Mouse (Mus musculus) mouse embryonic stem cell (cell line): ENCODE measurements at regions not wholly inside any gene's neighbourhood (a gene's known extent, or its start where the extent isn't known, plus 50 kb on each side); places are given as distances from the start of the nearest gene placed in this dataset.

ENCODE experiments used
- in situ Hi-C, 2 experiments: fragments of 300-500 bp; cut with MboI; formaldehyde crosslinking; loops; 1 replicate in 1 of 2; 3 replicates in 1 of 2; pipeline ENCODE4 v1.14.3; 2019 to 2020; ENCODE audit warnings: low sequenced_read_pairs in 2 of 2, low pct_unique_long_range_greater_than_20kb in 1 of 2, mixed read lengths in 1 of 2; ENCODE audit not compliant: unreplicated experiment in 1 of 2

DNA sequence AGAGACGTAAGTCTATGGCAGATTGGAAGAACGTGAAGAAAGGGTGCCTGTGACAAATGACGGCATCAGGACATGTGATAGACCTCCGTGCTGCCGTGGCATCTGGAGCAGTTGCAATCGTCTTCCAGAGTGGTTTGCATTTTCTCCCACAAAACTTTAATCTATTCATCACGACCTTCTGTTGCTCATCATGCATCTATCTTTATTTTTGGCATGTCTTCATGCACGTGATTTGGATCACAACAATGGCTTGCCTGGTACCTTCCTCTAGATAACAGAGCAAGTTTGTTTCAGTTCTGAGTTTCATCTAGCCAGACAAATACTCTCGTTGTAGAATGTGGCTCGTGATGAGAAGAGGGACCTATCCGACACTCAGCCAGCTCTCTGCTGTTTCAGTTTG, 164.4 kb upstream of the Spaca1 start:
- in situ Hi-C loops: no loop called here

- in situ Hi-C loops: no loop called here
These were observed 171.9 kb upstream of the Spaca1 start for GRCm38 (mm10) chr4:34221915-34222314.

- in situ Hi-C loops: loop anchor here (25.0 kb wide), 2 partner anchors 514 to 814 kb away; no protein-coding TSS in a partner anchor
These were observed 176.3 kb upstream of the Spaca1 start for GRCm38 (mm10) chr4:34226089-34226840.

- in situ Hi-C loops: loop anchor here (25.0 kb wide), 2 partner anchors 515 to 815 kb away; no protein-coding TSS in a partner anchor
These were observed 176.9 kb upstream of the Spaca1 start for GRCm38 (mm10) chr4:34226886-34227285.

DNA sequence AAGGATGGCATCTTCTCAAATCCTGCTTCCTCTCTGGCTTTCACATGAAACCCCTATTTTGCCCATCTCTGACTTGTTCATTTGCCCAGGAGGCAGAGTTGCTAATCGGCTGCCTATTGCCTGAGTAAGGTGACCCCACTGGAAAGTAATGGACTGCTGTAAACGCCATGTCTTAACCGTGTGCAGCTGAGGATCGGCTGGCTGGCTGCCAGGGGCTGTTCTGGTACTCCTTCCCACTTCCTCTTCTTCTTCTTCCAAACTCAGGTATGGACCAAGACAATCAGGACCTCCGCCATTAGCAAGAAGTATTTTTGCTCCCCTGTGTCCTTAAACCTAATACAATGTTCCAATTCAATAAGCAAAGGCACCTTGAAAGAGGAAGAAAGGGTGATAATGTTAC, 177.6 kb upstream of the Spaca1 start:
- in situ Hi-C loops: loop anchor here (25.0 kb wide), 2 partner anchors 515 to 815 kb away; no protein-coding TSS in a partner anchor

DNA sequence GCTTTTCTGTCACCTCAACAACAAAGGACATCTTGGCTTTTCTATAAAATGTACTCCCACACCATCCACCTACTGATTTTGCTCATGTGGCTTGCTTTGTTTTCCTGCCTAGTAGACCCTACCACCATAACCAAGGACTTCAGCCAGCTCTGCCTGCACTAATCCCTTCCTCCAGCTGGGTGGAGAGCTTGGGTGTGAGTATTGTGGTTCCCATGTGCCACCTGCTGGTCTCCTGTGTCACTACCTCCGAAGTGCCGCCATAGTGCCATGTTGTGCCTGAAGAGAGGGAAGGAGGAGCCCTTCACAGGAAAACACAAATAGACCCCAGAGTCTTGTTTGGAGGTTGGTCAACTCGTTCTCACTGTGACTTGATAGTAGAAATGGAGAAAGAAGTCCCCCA, 181.3 kb upstream of the Spaca1 start:
- in situ Hi-C loops: loop anchor here (25.0 kb wide), 2 partner anchors 519 to 819 kb away; no protein-coding TSS in a partner anchor

DNA sequence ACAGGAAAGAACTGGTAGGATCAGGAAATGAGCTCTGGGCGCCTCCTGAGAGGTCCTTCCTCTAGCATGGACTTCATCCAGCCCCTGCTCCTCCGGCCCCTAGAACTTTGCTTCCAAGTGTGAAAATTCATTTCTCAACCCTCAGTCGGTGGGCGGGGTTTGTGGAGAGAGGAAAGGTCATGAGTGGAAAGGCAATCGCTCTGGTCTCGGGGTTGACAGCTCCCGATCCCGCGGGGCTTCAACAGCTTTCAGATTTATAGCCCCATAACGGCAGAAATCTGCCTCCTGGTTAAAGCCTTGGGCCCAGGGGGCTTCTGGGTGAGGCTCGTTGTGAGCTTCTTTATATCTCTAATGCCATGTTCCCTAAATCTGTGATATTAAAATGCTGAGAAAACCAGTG, 184.2 kb upstream of the Spaca1 start:
- in situ Hi-C loops: loop anchor here (25.0 kb wide), 2 partner anchors 522 to 822 kb away; no protein-coding TSS in a partner anchor

- in situ Hi-C loops: loop anchor here (25.0 kb wide), 2 partner anchors 522 to 822 kb away; no protein-coding TSS in a partner anchor
These were observed 184.7 kb upstream of the Spaca1 start for GRCm38 (mm10) chr4:34234645-34235044.

GRCm38 (mm10) chr4:34237791-34238190, 187.8 kb upstream of the Spaca1 start:
- in situ Hi-C loops: loop anchor here (25.0 kb wide), 2 partner anchors 525 to 825 kb away; no protein-coding TSS in a partner anchor

DNA sequence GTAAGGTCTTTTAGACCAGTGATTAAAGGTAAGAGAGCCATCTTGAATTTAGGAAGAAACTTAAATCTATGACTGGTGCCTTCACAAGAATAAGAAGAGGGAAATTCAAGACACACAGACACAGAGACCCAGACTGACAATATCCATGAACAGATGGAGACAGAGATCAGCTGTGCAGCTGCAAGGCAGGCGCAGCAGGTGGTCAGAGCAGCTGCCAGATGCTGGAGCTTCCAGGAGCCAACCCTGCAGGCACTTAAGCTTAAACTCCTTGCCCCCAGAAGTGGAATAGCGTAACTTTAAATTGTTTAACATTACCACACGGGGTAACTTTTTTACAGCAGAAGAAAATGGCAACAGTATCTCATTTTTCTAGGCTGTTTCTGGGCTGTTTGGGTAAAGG, 189.6 kb upstream of the Spaca1 start:
- in situ Hi-C loops: loop anchor here (25.0 kb wide), 2 partner anchors 527 to 827 kb away; no protein-coding TSS in a partner anchor

DNA sequence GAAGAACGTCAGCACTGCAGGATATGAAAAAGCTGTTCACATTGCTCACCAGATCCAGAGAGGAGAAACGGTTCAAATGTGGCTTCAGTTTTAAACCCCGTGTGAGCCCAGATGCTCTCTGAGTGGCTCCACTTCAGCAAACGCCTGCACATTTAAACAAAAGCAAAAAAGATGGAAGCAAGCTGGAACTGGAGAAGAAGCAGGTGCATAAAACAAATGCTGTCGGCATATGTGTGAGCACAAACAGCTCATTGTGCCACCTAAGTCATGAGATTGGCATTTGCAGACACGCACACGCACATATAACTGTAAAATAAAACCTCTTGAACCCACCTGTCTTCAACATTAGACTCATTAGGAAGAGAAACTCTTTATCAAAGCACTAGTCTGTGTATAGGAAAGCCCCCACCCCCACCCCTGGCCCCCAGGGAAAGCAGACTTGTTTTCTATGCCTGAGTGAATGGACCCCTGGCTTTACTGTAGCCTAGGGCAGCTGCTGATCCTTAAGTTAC, 191.1 kb upstream of the Spaca1 start:
- in situ Hi-C loops: loop anchor here (25.0 kb wide), 2 partner anchors 529 to 829 kb away; no protein-coding TSS in a partner anchor

DNA sequence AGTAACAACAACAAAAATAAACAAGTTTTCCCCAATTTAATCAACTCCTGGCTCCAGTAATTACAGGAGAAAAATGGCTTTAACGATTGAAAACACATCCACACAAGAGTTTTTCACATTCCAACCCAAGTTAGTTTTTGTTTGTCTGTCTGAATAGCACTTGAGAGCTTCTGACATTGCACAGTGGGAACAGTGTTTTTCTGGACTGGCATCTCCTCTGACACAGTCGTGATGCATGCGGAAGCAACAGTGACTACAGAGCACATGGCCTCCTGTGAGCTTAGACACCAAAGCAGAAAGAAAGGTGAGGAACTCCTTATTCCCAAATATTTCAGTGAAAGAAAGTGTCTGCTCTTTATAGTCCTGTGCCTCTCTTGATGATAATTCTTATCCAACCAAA, 191.7 kb upstream of the Spaca1 start:
- in situ Hi-C loops: loop anchor here (25.0 kb wide), 2 partner anchors 529 to 829 kb away; no protein-coding TSS in a partner anchor

DNA sequence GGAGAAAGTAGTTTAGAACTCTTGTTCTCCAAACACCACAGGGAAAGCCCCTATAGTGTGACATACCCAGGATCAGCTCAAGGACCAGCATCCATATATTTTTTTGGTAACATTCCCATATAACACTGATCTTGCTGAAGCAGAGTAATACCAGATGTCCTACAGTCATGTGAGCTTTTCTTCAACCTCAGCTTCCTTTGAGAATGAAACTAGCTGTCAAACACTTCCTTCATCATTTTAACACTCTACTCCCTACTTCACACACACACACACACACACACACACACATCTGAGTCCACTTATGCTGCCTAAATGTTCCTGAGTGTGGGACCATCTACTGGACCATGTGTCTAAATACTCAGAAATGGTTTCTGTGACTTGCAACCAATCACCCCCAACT, 209.5 kb upstream of the Spaca1 start:
- in situ Hi-C loops: no loop called here

- in situ Hi-C loops: no loop called here
These were observed 210.5 kb upstream of the Spaca1 start for GRCm38 (mm10) chr4:34260468-34260867.

DNA sequence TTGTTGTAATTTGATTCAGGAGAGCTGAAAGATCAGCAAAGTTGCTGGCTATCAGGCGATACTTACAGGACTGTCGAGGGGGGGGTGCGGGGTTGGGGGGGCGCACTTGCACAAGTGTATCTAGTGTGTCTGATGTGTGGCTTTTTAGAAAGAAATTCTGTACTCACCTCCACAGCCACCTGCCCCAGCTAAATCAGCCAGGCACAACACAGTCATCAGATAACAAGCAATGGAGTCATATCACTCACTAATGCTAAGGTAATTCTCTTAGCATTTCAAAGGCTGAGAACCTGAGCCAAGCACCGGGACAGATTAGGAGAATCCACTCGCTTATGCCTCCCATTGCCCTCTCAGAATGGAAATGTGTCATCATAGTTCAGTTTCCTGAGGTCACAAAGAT, 211.8 kb upstream of the Spaca1 start:
- in situ Hi-C loops: no loop called here

DNA sequence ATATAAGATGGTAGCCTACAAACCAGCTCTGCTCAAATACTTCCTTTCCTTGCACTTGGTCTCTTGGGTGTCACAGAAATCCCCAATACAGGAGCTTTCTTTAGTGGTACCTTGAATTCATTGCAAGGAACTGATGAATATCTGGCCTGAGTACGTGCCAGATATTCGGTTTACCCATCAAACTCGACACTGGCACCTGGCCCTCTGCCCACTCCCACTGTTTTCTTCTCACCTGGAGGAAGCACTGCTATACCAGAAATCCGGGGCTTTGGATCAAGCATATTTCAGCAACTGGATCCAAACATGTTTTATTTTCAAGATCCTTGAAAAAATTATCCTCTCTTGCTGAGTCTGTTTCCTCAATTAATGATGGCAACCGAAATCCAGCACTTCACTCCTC, 214.4 kb upstream of the Spaca1 start:
- in situ Hi-C loops: no loop called here

GRCm38 (mm10) chr4:34274316-34274715, 224.3 kb upstream of the Spaca1 start:
- in situ Hi-C loops: no loop called here

- in situ Hi-C loops: no loop called here
These were observed 225.4 kb upstream of the Spaca1 start for GRCm38 (mm10) chr4:34275372-34275771.

DNA sequence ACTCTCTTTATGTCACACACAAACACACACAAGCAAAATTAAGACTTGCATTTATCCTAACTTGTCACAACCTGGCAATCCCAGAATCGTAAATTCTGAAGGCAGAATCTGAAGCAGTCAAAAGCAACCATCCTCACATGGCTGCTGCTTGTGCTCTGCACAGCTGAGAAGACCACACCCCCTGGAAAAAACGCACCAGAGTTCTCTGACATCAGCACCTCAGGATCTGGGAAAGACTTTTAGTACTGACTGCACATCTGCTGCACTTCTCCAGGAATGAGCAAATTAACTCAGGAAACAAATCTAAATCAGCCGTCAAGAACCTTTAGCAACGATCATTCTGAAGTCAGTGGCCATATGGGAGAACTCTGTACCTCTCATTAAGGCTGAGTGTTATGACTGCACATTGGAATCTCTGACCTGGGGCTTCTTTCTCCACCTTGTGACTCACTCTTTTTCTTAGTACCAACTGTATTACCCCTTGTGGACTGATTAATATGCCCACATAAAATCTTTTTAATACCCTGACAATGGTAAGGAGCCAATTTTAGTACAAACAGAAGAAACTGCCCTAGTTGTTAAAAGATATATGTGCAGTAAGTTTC, 248.1 kb upstream of the Akirin2 start:
- in situ Hi-C loops: no loop called here
